Mouse (Mus musculus) embryonic stem cell, embryonic (primary cell): ENCODE results near the gene Nrxn3.

Source experiments
- CTCF ChIA-PET, 4 experiments: fragments of 300-600 bp in 2 of 4; fragments of 350-600 bp in 2 of 4; sonication (Branson Sonifier 250); formaldehyde crosslinking; loops; one replicate each; lab custom pipeline; 2022; ENCODE audit warnings: inconsistent platforms in 2 of 4; lab: Charles Lee
- POLR2A ChIA-PET, 4 experiments: fragments of 300-600 bp in 2 of 4; fragments of 350-600 bp in 2 of 4; sonication (Branson Sonifier 250); formaldehyde crosslinking; loops; one replicate each; lab custom pipeline; 2022; ENCODE audit warnings: antibody characterized with exemption in 4 of 4, inconsistent platforms in 1 of 4; lab: Charles Lee

Nrxn3 gene

DNA sequence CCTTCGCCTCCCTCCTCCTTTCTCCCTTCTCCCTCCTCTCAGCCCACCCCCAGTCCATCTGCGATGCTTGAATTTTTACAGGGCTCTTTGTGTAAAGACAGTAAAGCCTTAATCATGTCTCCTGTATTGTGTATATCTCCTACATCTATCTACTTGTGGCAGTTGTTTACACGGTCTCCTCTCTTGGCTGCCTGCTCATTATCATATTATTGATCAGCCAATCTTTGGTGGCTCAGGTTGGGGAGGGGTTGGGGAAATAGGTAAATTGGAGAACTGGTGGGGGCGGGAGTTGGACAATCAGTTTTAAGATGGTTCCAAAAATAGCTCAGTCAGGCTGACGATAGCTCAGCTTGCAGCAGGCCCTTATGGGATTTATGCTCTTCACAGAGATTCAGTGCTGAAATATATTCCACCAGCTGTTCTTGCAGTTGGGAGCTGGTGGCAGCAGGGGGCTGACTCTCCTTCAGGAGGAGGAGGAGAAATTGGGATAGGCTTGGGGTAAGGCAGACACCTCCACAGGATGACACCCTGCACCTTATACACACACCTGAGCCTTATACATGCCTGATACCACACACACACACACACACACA, 654.5 kb downstream of the Nrxn3 start:
- CTCF ChIA-PET = interaction anchor here in 1 of 4 experiments (0.6 kb wide), 1 partner anchor 17 kb away, joined by 5 read pairs; no protein-coding TSS in a partner anchor

DNA sequence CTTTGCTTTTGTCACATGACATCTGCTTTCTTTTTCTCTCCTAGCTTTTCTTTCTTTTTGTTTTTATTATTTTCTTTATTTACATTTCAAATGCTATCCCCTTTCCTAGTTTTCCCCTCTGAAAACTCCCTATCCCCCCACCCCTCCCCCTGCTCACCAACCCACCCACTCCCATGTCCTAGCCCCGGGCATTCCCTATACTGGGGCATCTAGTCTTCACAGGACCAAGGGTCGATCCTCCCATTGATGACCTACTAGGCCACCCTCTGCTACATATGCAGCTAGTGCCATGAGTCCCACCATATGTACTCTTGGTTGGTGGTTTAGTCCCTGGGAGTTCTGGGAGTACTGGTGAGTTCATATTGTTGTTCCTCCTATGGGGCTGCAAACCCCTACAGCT, 655.0 kb downstream of the Nrxn3 start:
- POLR2A ChIA-PET = no interaction called here
- CTCF ChIA-PET = interaction anchor here in 1 of 4 experiments (0.6 kb wide), 1 partner anchor 17 kb away, joined by 5 read pairs; no protein-coding TSS in a partner anchor

More for the DNA sequence above, 654.5 kb downstream of the Nrxn3 start:
- POLR2A ChIA-PET = no interaction called here

DNA sequence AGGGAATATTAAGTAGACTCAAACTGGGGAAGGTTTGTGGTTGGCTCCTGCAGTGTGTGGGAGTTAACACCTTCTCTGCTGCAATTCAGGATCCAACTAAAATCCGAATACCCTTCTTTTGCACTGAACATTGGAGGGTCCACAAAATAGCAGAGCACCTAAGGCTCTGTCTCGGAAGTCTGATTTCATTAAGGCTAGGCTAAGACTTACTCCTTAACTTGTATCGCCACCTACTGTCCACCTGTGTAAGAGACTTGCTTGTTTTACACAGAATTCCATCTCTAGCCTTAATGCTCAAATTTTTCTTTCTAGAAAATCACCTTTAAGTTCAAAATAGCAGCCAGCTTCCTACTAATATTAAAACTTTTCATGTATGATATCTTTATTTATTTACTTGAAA, 660.6 kb downstream of the Nrxn3 start:
- ChIA-PET CTCF (no interaction called here), POLR2A (no interaction called here)

DNA sequence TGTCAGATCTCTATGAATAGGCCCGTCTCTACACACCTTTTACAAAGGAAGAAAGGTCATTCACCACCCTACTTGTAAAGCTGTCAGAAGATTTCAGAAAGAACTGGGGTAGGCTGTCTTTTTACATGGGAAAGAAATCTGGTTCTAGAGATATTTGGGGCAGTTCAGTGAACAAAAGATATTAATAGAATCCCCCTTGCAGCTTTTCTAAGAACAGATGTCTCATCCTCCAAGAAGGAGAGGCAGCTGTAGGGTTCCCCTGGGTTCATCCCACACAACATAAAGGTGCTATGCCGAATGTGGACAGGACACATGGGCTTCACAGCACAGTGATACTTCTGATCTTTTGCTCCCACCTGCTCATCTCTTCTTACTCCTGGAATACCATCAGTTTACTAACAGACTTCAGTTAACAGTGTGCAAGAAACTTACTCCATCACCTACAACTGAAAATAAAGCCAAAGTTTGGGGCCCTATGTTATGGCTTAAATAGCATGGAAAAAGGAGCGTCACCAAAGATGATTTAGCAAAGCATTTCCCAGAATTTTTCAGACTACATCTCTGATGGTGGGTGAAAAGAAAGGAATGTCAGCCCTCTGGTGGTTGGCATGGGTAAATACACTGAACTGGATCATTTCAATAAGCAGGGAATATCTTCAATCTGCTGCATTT, 672.6 kb downstream of the Nrxn3 start:
- ChIA-PET CTCF (no interaction called here), POLR2A (no interaction called here)

DNA sequence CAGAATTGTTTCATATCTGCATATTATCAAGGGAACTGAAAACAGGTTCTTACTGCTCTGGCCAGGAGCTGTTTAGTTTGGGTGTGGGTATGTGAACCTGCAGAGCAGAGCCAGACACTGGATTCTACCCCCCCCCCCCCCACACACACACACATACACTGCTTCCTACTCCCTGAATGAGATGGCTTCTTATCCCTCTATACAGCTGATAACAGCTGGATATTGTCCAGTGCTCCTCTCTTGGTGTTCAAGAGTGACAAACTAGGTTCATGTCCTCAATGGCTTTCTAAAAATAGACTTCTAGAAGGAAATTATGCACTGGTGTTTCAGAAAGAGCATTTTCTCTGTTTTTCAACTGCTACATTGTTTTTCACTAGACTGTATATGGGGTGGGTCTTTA, 713.8 kb downstream of the Nrxn3 start:
- POLR2A ChIA-PET = no interaction called here
- CTCF ChIA-PET = interaction anchor here in 1 of 4 experiments (0.7 kb wide), 1 partner anchor 177 kb away, joined by 7 read pairs; no protein-coding TSS in a partner anchor

DNA sequence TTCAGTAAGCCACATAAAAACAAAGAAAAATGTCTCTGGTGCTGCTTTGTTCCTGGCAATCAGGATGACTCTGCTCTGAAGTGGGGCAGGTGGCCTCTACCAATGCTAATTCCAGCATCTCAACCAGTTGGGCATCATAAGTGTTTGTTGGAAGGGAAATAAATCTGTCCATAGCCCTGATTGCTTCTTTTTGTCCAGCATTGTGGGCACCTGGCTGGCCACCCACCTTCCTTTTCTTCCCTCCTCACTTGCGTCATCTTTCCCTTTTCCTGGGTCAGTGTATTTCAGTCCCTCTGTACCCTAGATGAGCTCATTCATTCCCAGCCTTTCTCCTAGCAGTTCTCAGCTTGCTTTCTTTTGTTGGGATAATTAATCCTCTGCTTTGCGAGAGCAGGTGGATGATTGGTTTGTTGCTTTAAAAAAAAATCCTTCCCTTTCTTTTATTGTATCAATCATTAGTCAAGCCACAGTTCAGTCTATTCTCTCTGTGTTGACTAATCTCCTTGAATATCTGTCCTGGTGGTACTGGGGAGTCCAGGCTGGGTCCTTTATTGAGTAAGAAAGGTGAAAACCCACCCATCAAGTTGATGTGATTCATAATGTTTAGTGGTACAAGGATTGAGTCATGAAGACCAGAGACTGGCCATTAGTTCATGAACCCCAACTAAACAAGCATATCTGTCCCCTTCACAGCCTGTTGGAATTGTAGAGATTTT, 719.8 kb downstream of the Nrxn3 start:
- ChIA-PET POLR2A (no interaction called here), CTCF (no interaction called here)

DNA sequence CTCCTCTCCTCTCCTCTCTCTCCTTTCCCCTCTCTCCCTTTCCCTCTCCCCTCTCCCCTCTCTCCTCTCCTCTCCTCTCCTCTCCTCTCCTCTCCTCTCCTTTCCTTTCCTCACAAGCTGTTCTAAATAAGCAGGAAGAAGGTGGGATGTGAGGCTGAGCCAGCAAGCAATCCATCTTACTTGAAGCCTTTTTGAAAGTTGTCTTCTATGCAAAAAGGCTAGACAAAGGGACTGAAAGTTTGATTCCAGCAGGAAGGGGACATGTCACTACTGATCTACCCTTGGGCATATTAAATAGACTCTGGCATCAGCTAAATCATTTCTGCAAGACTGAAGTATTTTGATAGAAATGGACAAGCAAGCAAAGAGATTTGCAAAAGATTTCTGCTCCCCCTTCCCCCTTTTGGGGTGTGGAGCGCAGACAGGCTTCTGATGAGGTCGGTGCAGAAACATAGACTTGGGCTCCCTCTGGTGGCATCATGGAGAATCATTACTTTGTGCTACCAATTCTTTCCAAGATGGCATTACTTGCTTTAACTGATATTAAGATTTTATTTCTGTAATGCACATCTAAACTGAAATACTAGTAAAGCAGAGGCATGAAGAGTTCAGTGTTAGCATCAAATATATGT, 728.1 kb downstream of the Nrxn3 start:
- ChIA-PET CTCF (no interaction called here), POLR2A (no interaction called here)

DNA sequence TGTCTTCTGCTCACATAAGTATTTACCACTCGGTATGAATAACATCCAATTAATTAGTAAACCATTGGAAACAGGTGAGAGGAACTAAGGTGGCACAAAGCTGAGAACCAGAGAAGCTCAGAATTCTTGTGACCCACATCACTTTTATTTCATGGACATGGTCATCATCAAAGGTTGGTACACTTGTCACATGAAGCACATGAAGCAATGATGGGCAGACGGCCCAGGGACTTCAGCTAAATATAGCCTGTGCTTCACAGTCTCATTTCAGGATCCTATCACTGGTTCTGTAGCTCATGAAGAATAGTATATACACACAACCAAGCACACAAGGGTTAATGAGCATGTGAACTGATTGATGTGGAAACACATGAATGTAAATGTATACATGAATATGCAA, 747.5 kb downstream of the Nrxn3 start:
- CTCF ChIA-PET = no interaction called here

DNA sequence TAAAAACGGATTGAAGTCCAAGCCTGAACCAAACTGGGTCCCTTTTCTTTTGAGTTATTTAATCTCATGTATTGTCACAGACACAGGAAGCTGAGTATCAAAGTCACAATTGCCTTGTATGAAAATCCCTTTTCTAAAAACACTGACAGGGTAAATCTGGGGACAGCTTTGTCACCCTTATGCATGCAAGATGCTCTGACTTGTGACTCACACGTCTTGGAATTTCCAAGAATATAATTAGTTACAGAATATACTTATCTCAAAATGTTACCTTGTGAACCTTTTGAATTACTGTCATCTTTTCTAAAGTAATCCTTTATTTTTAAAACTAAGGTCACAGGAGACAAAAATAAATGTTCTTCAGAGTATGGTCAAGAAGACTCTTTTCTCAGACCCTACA, 748.6 kb downstream of the Nrxn3 start:
- ChIA-PET POLR2A (no interaction called here), CTCF (interaction anchor here in 1 of 4 experiments (0.6 kb wide), 1 partner anchor 17 kb away, joined by 12 read pairs; no protein-coding TSS in a partner anchor)

More for the DNA sequence above, 747.5 kb downstream of the Nrxn3 start:
- POLR2A ChIA-PET = interaction anchor here in 1 of 4 experiments (1.0 kb wide), 1 partner anchor 18 kb away, joined by 3 read pairs; no protein-coding TSS in a partner anchor

DNA sequence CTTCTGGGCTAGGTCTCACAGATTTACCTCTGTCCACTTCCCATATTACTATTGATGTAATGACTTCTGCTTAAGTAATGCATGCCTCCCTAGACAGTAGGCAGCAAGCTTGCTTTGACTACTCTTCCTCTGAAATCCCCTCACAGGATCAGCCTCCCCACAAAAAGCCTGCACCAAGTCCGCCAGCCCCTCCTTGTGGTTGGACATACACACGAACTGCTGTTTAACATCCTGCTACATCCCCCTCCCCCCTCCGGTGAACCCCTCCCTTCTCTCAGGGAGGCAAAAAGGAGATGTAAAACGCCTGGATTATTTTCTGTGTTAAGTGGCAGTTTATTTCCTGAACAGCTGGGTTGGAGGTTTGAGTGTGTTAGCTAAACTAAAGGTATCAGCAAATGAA, 749.2 kb downstream of the Nrxn3 start:
- CTCF ChIA-PET = no interaction called here
- POLR2A ChIA-PET = interaction anchor here in 1 of 4 experiments (0.7 kb wide), 1 partner anchor 628 kb away, joined by 3 read pairs; no protein-coding TSS in a partner anchor

DNA sequence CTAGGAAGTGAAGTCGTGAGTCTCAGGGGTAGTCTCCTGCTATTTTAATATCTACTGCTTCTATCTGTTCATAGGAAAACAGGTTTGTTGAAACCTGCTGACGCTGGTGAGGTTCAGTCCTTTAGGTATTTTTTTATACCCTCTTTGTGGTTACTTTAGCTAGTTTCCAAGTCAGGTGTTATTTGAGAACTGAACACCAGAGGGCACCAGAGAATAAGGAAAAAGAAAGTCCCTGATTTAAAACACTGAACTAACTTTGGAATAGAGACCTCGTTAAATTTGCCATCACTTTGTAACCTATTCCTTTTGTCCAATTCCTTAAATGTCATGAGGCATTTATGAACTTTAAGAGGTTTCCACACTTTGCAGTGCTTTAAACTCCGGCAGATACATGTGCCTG, 756.4 kb downstream of the Nrxn3 start:
- ChIA-PET POLR2A (no interaction called here), CTCF (interaction anchor here (0.6 to 1.5 kb wide), 5 partner anchors 34 to 434 kb away, joined by 3 to 7 read pairs (median 4); no protein-coding TSS in a partner anchor)

DNA sequence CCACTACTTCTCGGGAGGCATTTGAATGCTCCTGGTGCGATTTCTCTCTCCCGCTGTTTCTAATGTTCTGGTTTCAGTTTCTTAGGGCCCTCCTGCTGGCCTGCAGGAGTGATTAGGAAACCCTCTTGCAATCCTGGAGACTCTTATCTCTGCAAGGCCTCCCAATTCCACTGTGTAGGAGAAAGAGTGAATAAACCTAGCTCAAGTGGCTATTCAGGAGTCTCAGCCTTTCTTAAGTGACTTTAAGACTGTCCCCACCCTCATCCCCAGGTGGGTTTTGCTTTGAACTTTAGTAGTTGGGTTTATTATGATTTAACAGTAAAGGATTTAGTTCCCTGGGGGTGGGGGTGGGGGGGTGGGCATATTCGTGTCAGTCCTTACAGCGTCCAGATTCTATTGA, 759.5 kb downstream of the Nrxn3 start:
- CTCF ChIA-PET = interaction anchor here in 1 of 4 experiments (0.5 to 0.7 kb wide), 2 partner anchors 29 to 1258 kb away, joined by 5 to 8 read pairs; no protein-coding TSS in a partner anchor
- POLR2A ChIA-PET = interaction anchor here in 1 of 4 experiments (0.7 kb wide), 1 partner anchor 936 kb away, joined by 5 read pairs; no protein-coding TSS in a partner anchor

DNA sequence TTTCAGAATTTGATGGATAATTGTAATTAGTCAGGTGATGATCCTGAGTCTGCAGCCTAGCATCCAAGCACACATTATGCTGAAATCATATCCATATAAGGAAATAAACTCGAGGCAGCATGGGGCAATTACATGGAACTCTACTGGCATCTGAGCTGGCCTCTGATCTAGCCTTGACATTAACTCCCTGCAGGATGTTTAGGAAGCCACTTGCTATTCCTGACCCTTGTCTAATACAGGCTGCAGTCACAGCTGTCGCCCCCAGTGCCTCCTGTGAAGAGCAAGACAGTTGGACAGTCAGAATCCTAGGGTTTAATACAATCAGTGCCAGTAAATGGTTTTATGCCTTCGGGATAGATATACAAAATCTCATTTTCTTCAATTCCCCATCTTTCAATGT, 781.4 kb downstream of the Nrxn3 start:
- POLR2A ChIA-PET = no interaction called here
- CTCF ChIA-PET = interaction anchor here in 1 of 4 experiments (1.5 kb wide), 1 partner anchor 10 kb away, joined by 6 read pairs; no protein-coding TSS in a partner anchor

DNA sequence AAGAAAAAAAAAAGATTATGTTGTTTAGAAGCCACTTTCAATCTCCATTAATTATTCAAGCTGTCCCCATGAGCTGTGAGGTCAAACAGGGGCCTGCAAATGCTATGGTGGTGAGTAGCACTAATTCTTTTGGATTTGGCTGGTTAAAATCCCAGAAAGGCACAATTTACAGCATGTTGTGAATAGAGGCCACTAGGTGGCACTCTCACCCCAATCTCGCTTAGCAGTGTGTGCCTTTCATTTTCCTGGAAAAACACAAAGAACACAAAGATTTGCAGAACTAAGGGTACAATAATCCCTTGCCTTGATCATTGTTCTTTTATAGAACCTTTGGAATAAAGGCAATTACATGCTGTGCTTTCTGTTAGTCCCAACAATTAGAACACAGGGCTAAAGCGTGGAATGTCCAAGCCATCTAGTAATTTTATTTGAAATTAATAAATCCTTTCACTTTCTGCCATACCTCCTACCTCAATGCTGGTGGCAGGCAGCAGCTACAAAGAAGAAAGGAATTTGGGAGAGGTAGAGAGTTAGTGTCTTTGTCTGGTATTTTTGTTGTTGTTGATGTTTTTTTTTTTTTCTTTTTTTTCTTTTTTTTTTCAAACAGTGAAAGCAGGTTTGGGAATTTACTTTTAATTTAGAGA, 782.6 kb downstream of the Nrxn3 start:
- POLR2A ChIA-PET = no interaction called here
- CTCF ChIA-PET = interaction anchor here in 2 of 4 experiments (0.6 to 1.5 kb wide), 2 partner anchors 9 to 118 kb away, joined by 4 to 6 read pairs; no protein-coding TSS in a partner anchor

DNA sequence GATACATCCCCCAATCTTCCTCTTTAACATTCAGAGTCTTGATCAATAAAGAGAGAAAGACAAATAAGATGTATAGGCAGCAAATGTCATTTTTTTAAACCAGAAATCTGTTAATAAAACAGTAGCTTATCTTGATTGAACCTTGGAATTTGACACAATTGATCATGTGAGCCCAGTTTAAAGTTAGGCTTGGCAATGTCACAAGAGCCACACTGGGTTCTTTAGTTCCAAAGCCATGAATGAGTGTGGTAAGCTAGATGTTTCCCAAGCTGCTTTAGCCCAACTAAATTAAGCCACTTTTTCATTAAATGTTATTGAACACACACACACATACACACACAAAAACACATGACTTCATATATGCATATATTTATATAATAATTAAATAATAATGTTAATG, 786.3 kb downstream of the Nrxn3 start:
- ChIA-PET CTCF (no interaction called here), POLR2A (no interaction called here)

DNA sequence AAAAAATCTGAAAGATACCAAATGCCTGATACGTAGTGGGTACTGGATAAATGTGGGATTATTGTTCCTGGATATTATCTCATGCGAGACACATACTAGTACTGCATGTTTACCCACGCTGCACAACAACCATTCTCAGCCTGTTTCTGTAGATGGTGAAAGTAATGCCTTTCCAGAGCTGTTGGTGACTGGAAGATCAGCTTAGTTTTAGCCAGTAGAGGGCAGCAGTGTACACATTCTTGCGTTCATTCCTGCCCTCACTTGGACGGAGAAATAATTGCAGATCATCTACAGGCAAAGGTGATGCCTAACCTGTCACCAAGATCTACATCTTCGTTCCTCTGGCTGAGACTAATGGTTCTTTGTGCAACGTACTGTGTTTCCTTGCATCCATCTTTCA, 791.1 kb downstream of the Nrxn3 start:
- POLR2A ChIA-PET = no interaction called here
- CTCF ChIA-PET = interaction anchor here (0.5 to 1.2 kb wide), 18 partner anchors 9 to 1801 kb away, joined by 3 to 8 read pairs (median 4); no protein-coding TSS in a partner anchor

DNA sequence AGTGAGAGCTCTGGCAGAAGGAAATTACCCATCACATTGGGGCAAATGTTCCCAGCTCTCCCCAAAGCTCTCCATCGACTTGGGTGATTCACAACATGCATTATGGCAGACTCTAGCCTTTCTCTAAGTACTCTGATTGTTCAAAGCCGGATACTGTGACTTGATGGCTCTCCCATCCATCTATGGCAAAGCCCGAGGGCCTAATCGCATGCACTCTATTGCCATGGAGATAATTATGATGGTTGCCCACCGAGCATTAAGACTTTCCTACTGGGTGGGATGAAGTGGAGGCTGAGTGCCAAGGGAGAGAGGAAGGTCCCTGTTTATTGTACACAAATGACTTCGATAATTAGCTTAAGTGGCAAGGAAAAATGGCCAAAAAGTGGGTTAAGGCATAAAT, 793.4 kb downstream of the Nrxn3 start:
- CTCF ChIA-PET = no interaction called here
- POLR2A ChIA-PET = no interaction called here

DNA sequence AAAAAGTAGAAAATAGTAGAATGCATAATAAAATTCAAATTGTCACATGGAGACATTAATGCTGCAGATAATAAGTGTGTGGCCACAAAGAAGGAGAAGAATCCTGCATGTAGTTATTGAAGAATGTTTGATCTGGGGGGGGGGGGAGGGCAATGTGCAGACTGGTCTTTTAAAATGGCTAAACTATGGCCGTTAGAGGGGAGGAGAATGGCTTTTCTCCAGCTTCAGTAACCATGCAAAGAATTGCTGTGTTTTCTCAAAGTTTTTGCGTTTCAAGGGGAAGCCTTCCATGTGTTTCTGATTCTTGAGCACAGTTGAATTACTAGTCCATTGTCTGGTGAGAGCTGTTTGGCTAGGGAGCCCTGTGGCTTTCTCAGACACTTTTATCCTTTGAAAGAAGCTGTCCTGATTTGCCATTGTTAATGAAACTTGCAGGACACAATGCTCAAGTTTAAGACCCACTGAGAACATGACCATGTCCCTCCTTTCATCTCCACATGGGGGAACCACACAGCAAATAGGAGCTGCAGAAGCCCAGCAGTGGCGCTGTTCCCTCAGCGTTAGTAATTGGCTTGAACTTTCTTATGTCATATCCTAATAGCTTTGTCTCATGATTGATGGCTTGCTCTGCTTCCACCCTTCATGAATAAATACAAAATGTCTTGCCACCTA, 808.1 kb downstream of the Nrxn3 start:
- ChIA-PET CTCF (interaction anchor here in 1 of 4 experiments (1.1 kb wide), 1 partner anchor 17 kb away, joined by 4 read pairs; no protein-coding TSS in a partner anchor), POLR2A (no interaction called here)
